In genomic region chr11:45852124-45852994, GRCm38 (mm10) we compare ENCODE assay signal across 8 mouse cellular contexts. TPM values are rescaled to one million over a fixed set of nuclear protein-coding genes. Genes with fewer than 3 reads are reported as not detected.
A peak's percentile ranks its signal among the peaks of the same experiment; 100 is the strongest.
DNase-seq lines count a peak whose midpoint lies in the region; ATAC-seq and TF ChIP-seq lines count a peak whose summit lies in the region.

No protein-coding gene starts in this region.

- peak overlapping the region; percentile 97 for H3K9ac ChIP-seq in heart, embryonic 11.5 days (ENCODE audit: low read depth, low read length)
- H3K9ac ChIP-seq in kidney, postnatal 0 days (ENCODE audit: low read depth, low read length) = peak overlapping the region; percentile 96

- H3K27me3 ChIP-seq in heart, embryonic 11.5 days (ENCODE audit: control insufficient read depth, insufficient read depth, low read length) = no peaks in the 10 kb centered on the region
- H3K27me3 ChIP-seq in kidney, postnatal 0 days (ENCODE audit: insufficient read depth, low read length) = no peaks in the 10 kb centered on the region
- H3K27me3 ChIP-seq in spleen, adult 2 months (ENCODE audit: control insufficient read depth, insufficient read depth, low read length) = no peaks in the 10 kb centered on the region

- WGBS in heart, embryonic 11.5 days (ENCODE audit: insufficient replicate concordance) = 2% methylated on average over 38 of the region's 58 CpGs
- 2% methylated on average over 31 of the region's 58 CpGs for WGBS in kidney, postnatal 0 days
- under 1% methylated on average over 41 of the region's 58 CpGs for WGBS in spleen, adult 2 months

- TF ChIP-seq CTCF in kidney, postnatal 0 days (IDR thresholded peaks at IDR 0.05; ENCODE audit: low read depth) = no peak
- TF ChIP-seq CTCF in spleen, adult 2 months (IDR thresholded peaks at IDR 0.05; ENCODE audit: extremely low read depth, insufficient read depth, insufficient read length, insufficient replicate concordance) = no peak

- H3K4me3 ChIP-seq in heart, embryonic 11.5 days (ENCODE audit: low read depth, low read length) = peak overlapping the region; percentile 99
- peak overlapping the region; percentile 95 for H3K4me3 ChIP-seq in kidney, postnatal 0 days (replicated peaks; ENCODE audit: low read depth, low read length)
- H3K4me3 ChIP-seq in spleen, adult 2 months (ENCODE audit: extremely low read depth, insufficient read depth, insufficient read length) = peak overlapping the region; percentile 89

- H3K27ac ChIP-seq in heart, embryonic 11.5 days (ENCODE audit: low read depth, low read length) = peak overlapping the region; percentile 86
- peak overlapping the region; percentile 81 for H3K27ac ChIP-seq in kidney, postnatal 0 days
- peak overlapping the region; percentile 91 for H3K27ac ChIP-seq in spleen, adult 2 months (ENCODE audit: insufficient read depth, low read length)

- peak; percentile 69 for ATAC-seq in heart, embryonic 11.5 days (replicated peaks; ENCODE audit: insufficient number of reproducible peaks, low FRiP score, low TSS enrichment)
- ATAC-seq in kidney, postnatal 0 days (replicated peaks; ENCODE audit: low FRiP score, low read depth) = peak; percentile 70
- peak; percentile 68 for ATAC-seq in megakaryocyte, adult 5-6 weeks (ENCODE audit: poor library complexity, severe bottlenecking)

- peaks cover 27% of the 10 kb centered on the region for H3K4me1 ChIP-seq in heart, embryonic 11.5 days (ENCODE audit: control insufficient read depth, insufficient read depth, low read length)
- peaks cover 17% of the 10 kb centered on the region for H3K4me1 ChIP-seq in kidney, postnatal 0 days (replicated peaks; ENCODE audit: insufficient read depth, low read length)
- peaks cover 10% of the 10 kb centered on the region for H3K4me1 ChIP-seq in spleen, adult 2 months (ENCODE audit: control insufficient read depth, insufficient read depth, insufficient read length)

- peak; percentile 62 for DNase-seq in 3T3-L1 (ENCODE audit: low read depth, low spot score)
- DNase-seq in CD8-positive naive resting alpha-beta T cell, adult 2 months (ENCODE audit: low read depth in 2 of 2, low spot score in 2 of 2) = peak; percentile 39 to 52
- peak; percentile 49 for DNase-seq in embryo, embryonic 10.5 days (ENCODE audit: low spot score)
- no peak for DNase-seq in kidney, postnatal 0 days (ENCODE audit: low spot score)
- peak; percentile 29 to 50 for DNase-seq in spleen, adult 2 months (ENCODE audit: low read depth in 1 of 2, low spot score in 2 of 2)
- DNase-seq in right cerebral cortex, postnatal 36 days (ENCODE audit: low spot score in 2 of 2) = no peak

- peak overlapping the region; percentile 70 for H3K4me2 ChIP-seq in heart, embryonic 11.5 days
- peak overlapping the region; percentile 65 for H3K4me2 ChIP-seq in kidney, postnatal 0 days (ENCODE audit: low read length)

- no peaks in the 10 kb centered on the region for H3K36me3 ChIP-seq in heart, embryonic 11.5 days (ENCODE audit: control insufficient read depth, insufficient read depth, low read length)
- H3K36me3 ChIP-seq in kidney, postnatal 0 days (ENCODE audit: insufficient read depth, low read length) = no peaks in the 10 kb centered on the region
- H3K36me3 ChIP-seq in spleen, adult 2 months (ENCODE audit: control insufficient read depth, insufficient read depth, low read length) = no peaks in the 10 kb centered on the region; the same call in 1 of the 2 replicates

- no peak; the same call in 1 of the 2 replicates for TF ChIP-seq POLR2A in spleen, adult 2 months (IDR thresholded peaks at IDR 0.05; ENCODE audit: low read depth, low read length)

- no peaks in the 10 kb centered on the region for H3K9me3 ChIP-seq in heart, embryonic 11.5 days (replicated peaks; ENCODE audit: control insufficient read depth, low read length)
- no peaks in the 10 kb centered on the region for H3K9me3 ChIP-seq in kidney, postnatal 0 days (replicated peaks; ENCODE audit: low read length)

RNA-seq across cellular contexts. Expression of gene Clint1, which starts 0.5 kb away (rescaled TPM):
- 49.2 and 57.9 TPM in 2 replicates for polyA plus RNA-seq in heart, embryonic 11.5 days (2014; fragmentation: Nextera tagmentation; extraction: Ambion mirVana)
- 88.4 and 90.3 TPM in 2 replicates for polyA plus RNA-seq in kidney, postnatal 0 days (2015; fragmentation: Nextera tagmentation; extraction: Ambion mirVana)
- 146 and 147 TPM in 2 replicates for total RNA-seq in megakaryocyte, adult 5-6 weeks (2015)
- total RNA-seq in megakaryocyte, adult 5-6 weeks (2017) = 172 and 194 TPM in 2 replicates
- 41.1 and 48.3 TPM in 2 replicates for polyA plus RNA-seq in spleen, adult 2 months (2012; rRNA removed)

Comparison
In these comparisons a context has a peak if more than half of its experiments do, and no peak if none do; other contexts are left out.
1. DNase-seq: peak in 3T3-L1 (single experiment), CD8-positive naive resting alpha-beta T cell, adult 2 months (2 of 2), embryo, embryonic 10.5 days (single experiment) and spleen, adult 2 months (2 of 2); none in kidney, postnatal 0 days (single experiment) and right cerebral cortex, postnatal 36 days (0 of 2).
2. Peak in every context shown above with its lines, with median percentiles within 50 percentile points of each other: ATAC-seq, H3K27ac ChIP-seq and H3K4me3 ChIP-seq.